Mouse (Mus musculus) bone marrow macrophage, adult 2 months (primary cell): ENCODE data around the gene Mx1.

Experiments
- CTCF ChIP-seq: IDR thresholded peaks from 2 replicates; pipeline ENCODE4 v1.5.1; 2012; ENCODE audit warnings: low read depth, mild to moderate bottlenecking, low read length, moderate library complexity
- POLR2A ChIP-seq: IDR thresholded peaks from 2 replicates; pipeline ENCODE4 v1.6.1; 2012; ENCODE audit warnings: mild to moderate bottlenecking, low read depth, low read length, borderline replicate concordance

DNA sequence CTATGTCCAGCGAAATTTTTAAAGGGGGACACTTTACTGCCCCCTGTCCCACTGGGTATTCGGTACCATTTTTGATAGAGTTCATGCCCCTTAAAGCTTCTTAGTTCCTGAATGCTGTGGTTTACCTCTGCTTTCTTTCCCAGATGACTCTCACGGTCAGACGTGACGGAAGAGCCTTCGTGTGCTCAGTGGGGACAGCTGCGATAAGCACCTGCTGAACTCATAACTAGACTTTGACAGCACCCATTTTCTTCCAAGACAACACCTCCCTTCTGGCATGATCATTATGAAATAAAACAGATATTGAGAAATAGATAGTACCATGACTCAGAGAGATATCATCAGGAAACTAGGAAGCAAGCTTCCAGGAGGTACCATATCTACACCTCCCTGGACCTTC lies 36.7 kb upstream of the Mx1 start:
- TF ChIP-seq CTCF, result no peak
- TF ChIP-seq POLR2A, result no peak
